Mouse (Mus musculus) frontal cortex, postnatal 14 days (tissue): ENCODE measurements at regions not wholly inside any gene's neighbourhood (a gene's known extent, or its start where the extent isn't known, plus 50 kb on each side); places are given as distances from the start of the nearest gene placed in this dataset.
A peak's percentile ranks its signal among the peaks of the same experiment; 100 is the strongest.

Experiments
- DNase-seq, 2 experiments: peaks; one replicate each; pipeline ENCODE4 v3.0.0; 2022; ENCODE audit warnings: low spot score in 2 of 2

GRCm38 (mm10) chr12:77976952-77977351, 217.1 kb upstream of the Gm6657 start:
- DNase-seq: no peak

GRCm38 (mm10) chr12:77986738-77987137, 207.3 kb upstream of the Gm6657 start:
- no peak for DNase-seq

GRCm38 (mm10) chr12:77989766-77990165, 204.3 kb upstream of the Gm6657 start:
- no peak for DNase-seq

- DNase-seq: peak in 1 of 2 experiments; percentile 15
Observed at GRCm38 (mm10) chr12:77991627-77992026, 202.4 kb upstream of the Gm6657 start.

- DNase-seq: no peak
Observed at GRCm38 (mm10) chr12:77994176-77994575, 199.9 kb upstream of the Gm6657 start.

- DNase-seq: no peak
Observed at GRCm38 (mm10) chr12:77997916-77998315, 196.1 kb upstream of the Gm6657 start.

- no peak for DNase-seq
Observed at GRCm38 (mm10) chr12:78000401-78000800, 193.6 kb upstream of the Gm6657 start.

- peak; percentile 61 to 74 for DNase-seq
Observed at GRCm38 (mm10) chr12:78001846-78002245, 192.2 kb upstream of the Gm6657 start.

GRCm38 (mm10) chr12:78033766-78034165, 160.3 kb upstream of the Gm6657 start:
- DNase-seq: no peak

GRCm38 (mm10) chr12:78046582-78046981, 147.5 kb upstream of the Gm6657 start:
- DNase-seq: no peak

- peak; percentile 18 to 57 for DNase-seq
Observed at GRCm38 (mm10) chr12:78055956-78056355, 138.1 kb upstream of the Gm6657 start.

- no peak for DNase-seq
Observed at GRCm38 (mm10) chr12:78057166-78057565, 136.9 kb upstream of the Gm6657 start.

GRCm38 (mm10) chr12:78059965-78060364, 134.1 kb upstream of the Gm6657 start:
- no peak for DNase-seq

- DNase-seq: no peak
Observed at GRCm38 (mm10) chr12:78066024-78066423, 128.0 kb upstream of the Gm6657 start.

GRCm38 (mm10) chr12:78072935-78073334, 121.1 kb upstream of the Gm6657 start:
- no peak for DNase-seq

- DNase-seq: no peak
Observed at GRCm38 (mm10) chr12:78074290-78074802, 119.7 kb upstream of the Gm6657 start.

GRCm38 (mm10) chr12:78077285-78077684, 116.8 kb upstream of the Gm6657 start:
- no peak for DNase-seq

GRCm38 (mm10) chr12:78082163-78082562, 111.9 kb upstream of the Gm6657 start:
- no peak for DNase-seq

GRCm38 (mm10) chr12:78086016-78086415, 108.0 kb upstream of the Gm6657 start:
- DNase-seq: no peak

- DNase-seq: no peak
Observed at GRCm38 (mm10) chr12:78087921-78088320, 106.1 kb upstream of the Gm6657 start.

GRCm38 (mm10) chr12:78094471-78094870, 99.6 kb upstream of the Gm6657 start:
- no peak for DNase-seq

GRCm38 (mm10) chr12:78095352-78095751, 98.7 kb upstream of the Gm6657 start:
- DNase-seq: no peak

- no peak for DNase-seq
Observed at GRCm38 (mm10) chr12:78095916-78096315, 98.1 kb upstream of the Gm6657 start.

- DNase-seq: no peak
Observed at GRCm38 (mm10) chr12:78097119-78097518, 96.9 kb upstream of the Gm6657 start.
